Comparison of ENCODE assay signal across 8 mouse cellular contexts in the genomic region with DNA sequence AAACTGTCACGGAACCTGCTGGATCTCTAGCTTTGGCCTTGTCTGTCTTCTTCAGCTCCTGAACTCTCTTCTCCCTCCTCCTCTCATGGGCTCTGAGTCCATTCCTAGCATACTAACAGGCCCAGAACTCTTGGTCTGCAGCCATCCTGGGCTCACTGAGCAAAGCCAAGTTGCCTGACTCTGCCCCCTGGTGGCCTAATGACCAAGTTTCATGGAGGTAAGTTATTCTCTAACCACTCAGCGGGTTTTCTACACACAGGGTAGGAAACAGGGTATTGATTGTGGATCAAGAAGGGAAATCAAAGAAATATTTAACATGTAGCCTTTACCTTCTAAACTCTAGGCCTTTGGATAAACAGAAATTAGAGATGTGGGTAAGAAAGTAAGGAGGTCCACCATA. TPM values are rescaled to one million over a fixed set of nuclear protein-coding genes. Genes with fewer than 3 reads are reported as not detected.
DNase-seq lines count a peak whose midpoint lies in the region; ATAC-seq lines count a peak whose summit lies in the region.

Trim69 (plus strand) TSS at position 21 of the 400 bp plus-strand sequence.

- H3K4me2 ChIP-seq in midbrain, embryonic 14.5 days (ENCODE audit: low read length) = no peak within 1 kb of the TSS

- H3K9me3 ChIP-seq in midbrain, embryonic 14.5 days (ENCODE audit: control insufficient read depth, low read length) = no peaks in the 10 kb centered on the region

- intact Hi-C loops in left cerebral cortex, postnatal 4 days (cut with DNase I) = loop anchor here (5.0 kb wide), 1 partner anchor 88 kb away; no protein-coding TSS in a partner anchor

- no peaks in the 10 kb centered on the region for H3K4me1 ChIP-seq in midbrain, embryonic 14.5 days (ENCODE audit: control insufficient read depth, insufficient read depth, low read length)

- DNase-seq in 3134 (ENCODE audit: extremely low read depth, insufficient read length, low spot score) = peak; percentile 52
- peak; percentile 54 for DNase-seq in adrenal gland, adult 8-10 months
- peak; percentile 61 for DNase-seq in embryo, embryonic 11.5 days (ENCODE audit: low read depth, low spot score)
- peak; percentile 87 for DNase-seq in kidney, adult 18-20 months
- DNase-seq in left cerebral cortex, postnatal 4 days = peak; percentile 85
- peak; percentile 86 for DNase-seq in midbrain, embryonic 14.5 days
- peak; percentile 60 to 86 for DNase-seq in spleen, adult 18-20 months

- H3K9ac ChIP-seq in midbrain, embryonic 14.5 days (replicated peaks; ENCODE audit: low read length) = no peak within 1 kb of the TSS

- ATAC-seq in granulocyte monocyte progenitor cell, adult 5-6 weeks (replicated peaks; ENCODE audit: poor library complexity, severe bottlenecking) = peak; percentile 51
- no peak for ATAC-seq in midbrain, embryonic 14.5 days (ENCODE audit: low FRiP score, low TSS enrichment)

- H3K36me3 ChIP-seq in midbrain, embryonic 14.5 days (ENCODE audit: control insufficient read depth, insufficient read depth, low read length) = no peaks in the 10 kb centered on the region

- no peaks in the 10 kb centered on the region for H3K27me3 ChIP-seq in midbrain, embryonic 14.5 days (ENCODE audit: control insufficient read depth, insufficient read depth, low read length)

- WGBS in midbrain, embryonic 14.5 days = 37% methylated on average over 2 of the region's 2 CpGs

- H3K27ac ChIP-seq in midbrain, embryonic 14.5 days (replicated peaks; ENCODE audit: low read depth, low read length) = no peak within 1 kb of the TSS

- no peak within 1 kb of the TSS for H3K4me3 ChIP-seq in midbrain, embryonic 14.5 days (replicated peaks; ENCODE audit: low read depth, low read length)

RNA-seq across cellular contexts. Expression of gene Trim69, which starts in this region (rescaled TPM):
- not detected for total RNA-seq in adrenal gland, adult 8-10 months (2022)
- total RNA-seq in granulocyte monocyte progenitor cell, adult 5-6 weeks (2014; fragmentation: Nextera tagmentation) = 0.56 TPM in 1 of 2 replicates, not detected in the other
- not detected in 2 replicates for total RNA-seq in granulocyte monocyte progenitor cell, adult 5-6 weeks (2017)
- not detected for total RNA-seq in left cerebral cortex, postnatal 4 days (2021)
- polyA plus RNA-seq in midbrain, embryonic 14.5 days (2014; fragmentation: Nextera tagmentation; extraction: Ambion mirVana) = not detected in 2 replicates

Comparison
In these comparisons a context has a peak if more than half of its experiments do, and no peak if none do; other contexts are left out.
1. Peak in DNase-seq in adrenal gland, adult 8-10 months; RNA of the gene not detected or under 1 TPM.
2. Peak in ATAC-seq in granulocyte monocyte progenitor cell, adult 5-6 weeks; RNA of the gene not detected or under 1 TPM.
3. Peak in DNase-seq in left cerebral cortex, postnatal 4 days; RNA of the gene not detected or under 1 TPM.
4. Peak in DNase-seq in midbrain, embryonic 14.5 days; RNA of the gene not detected or under 1 TPM.